ENCODE assay signal across 27 mouse cellular contexts in genomic region chr2:77275851-77276250, GRCm38 (mm10). TPM values are rescaled to one million over a fixed set of nuclear protein-coding genes. Genes with fewer than 3 reads are reported as not detected.
DNase-seq lines count a peak whose midpoint lies in the region; ATAC-seq and TF ChIP-seq lines count a peak whose summit lies in the region.
"Had no signal": no experiment of that assay in that cellular context is flagged by ENCODE, and none has a peak within 500 bp of the region (broad histone marks: within the 10 kb centered on the region; RNA-seq: fewer than 3 reads in every experiment).

No protein-coding gene starts in this region.

- peaks cover 38% of the 10 kb centered on the region for H3K4me1 ChIP-seq in kidney, embryonic 16.5 days (ENCODE audit: insufficient read depth, low read length)
- 0 out of 2 replicates have a peak, but pooled peaks cover 5% of the 10 kb centered on the region for H3K4me1 ChIP-seq in midbrain, embryonic 11.5 days (ENCODE audit: control insufficient read depth, insufficient read depth, low read length)
- H3K4me1 ChIP-seq in midbrain, embryonic 15.5 days = peaks cover 35% of the 10 kb centered on the region

- peak overlapping the region; percentile 57; the same call in 1 of the 2 replicates for H3K27ac ChIP-seq in gastrocnemius, adult 2 months
- H3K27ac ChIP-seq in kidney, embryonic 16.5 days (ENCODE audit: low read length) = peak overlapping the region; percentile 74
- H3K27ac ChIP-seq in midbrain, embryonic 11.5 days (ENCODE audit: low read depth, low read length) = no peak overlapping the region
- H3K27ac ChIP-seq in midbrain, embryonic 15.5 days = no peak overlapping the region
- H3K27ac ChIP-seq: embryonic facial prominence, embryonic 13.5 days; forebrain, embryonic 10.5 days; forebrain, embryonic 15.5 days; heart, adult 2 months; hindbrain, embryonic 13.5 days; limb, embryonic 12.5 days; stomach, postnatal 0 days had no signal

- 0 out of 2 replicates have a peak overlapping the region, but pooled peaks have one; percentile 3 for H3K4me2 ChIP-seq in kidney, embryonic 16.5 days (replicated peaks; ENCODE audit: low read depth, low read length)
- H3K4me2 ChIP-seq in midbrain, embryonic 11.5 days = no peak overlapping the region
- no peak overlapping the region for H3K4me2 ChIP-seq in midbrain, embryonic 15.5 days
- H3K4me2 ChIP-seq: embryonic facial prominence, embryonic 13.5 days; forebrain, embryonic 15.5 days; heart, embryonic 12.5 days; hindbrain, embryonic 13.5 days; limb, embryonic 12.5 days had no signal

- intact Hi-C loops in gastrocnemius, adult 2 months (cut with DNase I) = no loop called here

- no peak for ATAC-seq in kidney, embryonic 16.5 days (ENCODE audit: low FRiP score, low TSS enrichment)
- ATAC-seq in midbrain, embryonic 11.5 days (ENCODE audit: low FRiP score) = no peak
- ATAC-seq in midbrain, embryonic 15.5 days (replicated peaks) = no peak
- ATAC-seq: forebrain, embryonic 15.5 days; midbrain, embryonic 16.5 days had no signal

- no peak overlapping the region for H3K4me3 ChIP-seq in gastrocnemius, adult 2 months
- no peak overlapping the region for H3K4me3 ChIP-seq in kidney, embryonic 16.5 days (ENCODE audit: low read length)
- H3K4me3 ChIP-seq in midbrain, embryonic 11.5 days (ENCODE audit: low read depth, low read length) = no peak overlapping the region
- H3K4me3 ChIP-seq in midbrain, embryonic 15.5 days = no peak overlapping the region
- H3K4me3 ChIP-seq: embryonic facial prominence, embryonic 13.5 days; forebrain, embryonic 10.5 days; forebrain, embryonic 15.5 days; heart, adult 2 months; heart, embryonic 12.5 days; hindbrain, embryonic 13.5 days; limb, embryonic 12.5 days had no signal

- no peak for TF ChIP-seq CTCF in gastrocnemius, adult 2 months (IDR thresholded peaks at IDR 0.05)

- H3K9ac ChIP-seq in kidney, embryonic 16.5 days (replicated peaks; ENCODE audit: low read length) = no peak overlapping the region
- H3K9ac ChIP-seq in midbrain, embryonic 11.5 days (ENCODE audit: low read length) = no peak overlapping the region
- H3K9ac ChIP-seq in midbrain, embryonic 15.5 days = no peak overlapping the region
- H3K9ac ChIP-seq: embryonic facial prominence, embryonic 13.5 days; forebrain, embryonic 15.5 days; heart, embryonic 12.5 days; hindbrain, embryonic 13.5 days; limb, embryonic 12.5 days had no signal

- no peaks in the 10 kb centered on the region for H3K27me3 ChIP-seq in kidney, embryonic 16.5 days (ENCODE audit: insufficient read depth, low read length)
- no peaks in the 10 kb centered on the region for H3K27me3 ChIP-seq in midbrain, embryonic 11.5 days (ENCODE audit: control insufficient read depth, insufficient read depth, low read length)
- H3K27me3 ChIP-seq in midbrain, embryonic 15.5 days (replicated peaks) = no peaks in the 10 kb centered on the region
- H3K27me3 ChIP-seq: embryonic facial prominence, embryonic 13.5 days; forebrain, embryonic 15.5 days; heart, embryonic 12.5 days; hindbrain, embryonic 13.5 days; limb, embryonic 12.5 days had no signal

- no peak for DNase-seq in gastrocnemius, adult 2 months
- DNase-seq in gastrocnemius, adult 8-10 months (ENCODE audit: low spot score in 2 of 2) = no peak
- DNase-seq in kidney, postnatal 4 days = no peak
- peak; percentile 70 for DNase-seq in midbrain, embryonic 11.5 days (ENCODE audit: low spot score, missing footprints)
- DNase-seq in yolk sac, embryonic 10.5 days (ENCODE audit: low spot score) = no peak
- DNase-seq in ovary, postnatal 14 days (ENCODE audit: low spot score) = no peak
- DNase-seq: adrenal gland, postnatal 10 days; cerebellum, adult 11 months; heart, adult 2 months; heart, postnatal 4 days; layer of hippocampus, adult 9-11 months; lung, adult 2 months; lung, postnatal 14 days; right cerebral cortex, adult 18-20 months; thymus, adult 18-20 months; thymus, postnatal 36 days had no signal

- 75% methylated on average over 5 of the region's 5 CpGs for WGBS in kidney, embryonic 16.5 days
- WGBS in midbrain, embryonic 11.5 days = 95% methylated on average over 5 of the region's 5 CpGs
- whole genome bisulfite sequencing in midbrain, embryonic 15.5 days = 92% methylated on average over 5 of the region's 5 CpGs

- no peaks in the 10 kb centered on the region for H3K9me3 ChIP-seq in kidney, embryonic 16.5 days (ENCODE audit: low read length)
- H3K9me3 ChIP-seq in midbrain, embryonic 11.5 days (ENCODE audit: control insufficient read depth, low read length) = no peaks in the 10 kb centered on the region
- H3K9me3 ChIP-seq in midbrain, embryonic 15.5 days = no peaks in the 10 kb centered on the region
- H3K9me3 ChIP-seq: embryonic facial prominence, embryonic 13.5 days; forebrain, embryonic 10.5 days; forebrain, embryonic 15.5 days; hindbrain, embryonic 13.5 days had no signal

- no peaks in the 10 kb centered on the region; the same call in 1 of the 2 replicates for H3K36me3 ChIP-seq in kidney, embryonic 16.5 days (ENCODE audit: insufficient read depth, low read length)
- no peaks in the 10 kb centered on the region for H3K36me3 ChIP-seq in midbrain, embryonic 11.5 days (ENCODE audit: control insufficient read depth, insufficient read depth, low read length)
- no peaks in the 10 kb centered on the region for H3K36me3 ChIP-seq in midbrain, embryonic 15.5 days (replicated peaks)
- H3K36me3 ChIP-seq: G1E; heart, embryonic 12.5 days; hindbrain, embryonic 13.5 days; limb, embryonic 12.5 days had no signal

RNA-seq across cellular contexts. Expression of gene Sestd1, which starts 4.5 kb away (rescaled TPM):
- 10 to 100 TPM in 1 of 2 experiments, 1 to 10 TPM in 1; 9.8 to 10.3 TPM for total RNA-seq in gastrocnemius, adult 2 months (2021)
- total RNA-seq in gastrocnemius, adult 8-10 months (2022) = 10 to 100 TPM in 3 of 4 experiments, 1 to 10 TPM in 1; 8.5 to 12.6 (median 10.5) TPM
- polyA plus RNA-seq in kidney, embryonic 16.5 days (2015; fragmentation: Nextera tagmentation; extraction: Ambion mirVana) = 30.0 TPM in 2 replicates
- polyA plus RNA-seq in midbrain, embryonic 11.5 days (2014; fragmentation: Nextera tagmentation; extraction: Ambion mirVana) = 24.8 and 27.3 TPM in 2 replicates
- 36.3 and 38.1 TPM in 2 replicates for polyA plus RNA-seq in midbrain, embryonic 15.5 days (2015; fragmentation: Nextera tagmentation; extraction: Ambion mirVana)

Comparison
In these comparisons a context has a peak if more than half of its experiments do, and no peak if none do; other contexts are left out.
1. H3K27ac ChIP-seq: peak in gastrocnemius, adult 2 months (single experiment) and kidney, embryonic 16.5 days (single experiment); none in midbrain, embryonic 11.5 days (single experiment) and midbrain, embryonic 15.5 days (single experiment).